Mouse (Mus musculus) myocyte (in vitro differentiated cells): ENCODE results near the gene Ppp1r21.

Source experiments
- CEBPB ChIP-seq: IDR thresholded peaks from 2 replicates; pipeline ENCODE4 v1.6.1; 2011; ENCODE audit warnings: mild to moderate bottlenecking, moderate library complexity; ENCODE audit not compliant: poor library complexity, insufficient read depth, severe bottlenecking
- E2F4 ChIP-seq: IDR thresholded peaks from one replicate; pipeline ENCODE4 v1.6.1; 2011; ENCODE audit warnings: mild to moderate bottlenecking, control low read depth, moderate library complexity; ENCODE audit not compliant: insufficient read depth
- MAX ChIP-seq: IDR thresholded peaks from one replicate; pipeline ENCODE4 v1.6.1; 2011; ENCODE audit warnings: low read depth, mild to moderate bottlenecking, control low read depth
- MYOD1 ChIP-seq, 3 experiments: IDR thresholded peaks; one replicate each; pipeline ENCODE4 v1.6.1; 2011; ENCODE audit warnings: control low read depth in 2 of 3, low read depth in 2 of 3, mild to moderate bottlenecking in 2 of 3, moderate library complexity in 1 of 3; ENCODE audit not compliant: insufficient read length in 2 of 3, control insufficient read depth in 1 of 3
- MYOG ChIP-seq, 3 experiments: IDR thresholded peaks; one replicate each; pipeline ENCODE4 v1.6.1; 2011; ENCODE audit warnings: control low read depth in 2 of 3, low read depth in 2 of 3, mild to moderate bottlenecking in 2 of 3; ENCODE audit not compliant: insufficient read length in 2 of 3, control insufficient read depth in 1 of 3, insufficient read depth in 1 of 3
- POLR2A ChIP-seq: IDR thresholded peaks from one replicate; pipeline ENCODE4 v1.6.1; 2011; ENCODE audit warnings: low read depth, mild to moderate bottlenecking, control low read depth, moderate library complexity; ENCODE audit not compliant: insufficient read length
- POLR2AphosphoS2 ChIP-seq: IDR thresholded peaks from one replicate; pipeline ENCODE4 v1.6.1; 2011; ENCODE audit warnings: low read depth, control low read depth; ENCODE audit not compliant: insufficient read length
- REST ChIP-seq: IDR thresholded peaks from one replicate; pipeline ENCODE4 v1.6.1; 2011; ENCODE audit warnings: mild to moderate bottlenecking, control low read depth, moderate library complexity; ENCODE audit not compliant: insufficient read depth, insufficient read length
- SRF ChIP-seq: IDR thresholded peaks from one replicate; pipeline ENCODE4 v1.6.1; 2011; ENCODE audit warnings: low read depth; ENCODE audit not compliant: control insufficient read depth, insufficient read length
- TCF12 ChIP-seq: IDR thresholded peaks from one replicate; pipeline ENCODE4 v1.6.1; 2011; ENCODE audit warnings: mild to moderate bottlenecking, control low read depth; ENCODE audit not compliant: poor library complexity, insufficient read depth, severe bottlenecking
- TCF3 ChIP-seq: IDR thresholded peaks from one replicate; pipeline ENCODE4 v1.6.1; 2011; ENCODE audit warnings: low read depth, control low read depth; ENCODE audit not compliant: insufficient read length
- USF1 ChIP-seq: IDR thresholded peaks from one replicate; pipeline ENCODE4 v1.6.1; 2011; ENCODE audit warnings: low read depth, mild to moderate bottlenecking, control low read depth, moderate library complexity

DNA sequence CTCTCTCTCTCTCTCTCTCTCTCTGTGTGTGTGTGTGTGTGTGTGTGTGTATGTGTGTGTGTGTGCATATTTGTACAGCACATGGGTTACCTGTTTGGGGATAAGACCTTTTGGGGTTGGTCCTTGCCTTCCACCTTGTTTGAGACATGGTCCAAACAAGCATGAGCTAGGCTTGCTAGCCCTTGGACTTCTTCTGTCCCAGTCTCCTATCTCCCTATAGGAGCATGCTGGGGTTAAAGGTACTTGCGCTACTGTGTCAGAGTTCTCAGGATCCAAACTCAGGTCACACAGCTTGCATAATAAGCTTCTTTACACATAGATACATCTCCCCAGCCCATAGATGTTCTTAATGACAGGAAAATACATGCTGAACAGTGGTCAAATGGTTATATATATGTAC lies 84.8 kb downstream of the Ppp1r21 start:
- TF ChIP-seq MYOD1 (IDR thresholded peaks at IDR 0.05; ENCODE audit: control insufficient read depth in 1 of 3, insufficient read length in 2 of 3, low read depth in 2 of 3) (no peak), POLR2A (no peak), MAX (no peak), CEBPB (no peak), E2F4 (no peak), USF1 (no peak), TCF3 (no peak), MYOG (IDR thresholded peaks at IDR 0.05; ENCODE audit: control insufficient read depth in 1 of 3, insufficient read depth in 1 of 3, insufficient read length in 2 of 3, low read depth in 2 of 3) (no peak), POLR2AphosphoS2 (no peak), TCF12 (no peak), SRF (no peak), REST (no peak)
